Mouse (Mus musculus) G1E (cell line): Measurements from ENCODE around the gene Csnk2a2.
A peak's percentile ranks its signal among the peaks of the same experiment; 100 is the strongest.

Experiments used
- CTCF ChIP-seq: IDR thresholded peaks from 2 replicates; pipeline ENCODE4 v1.5.1; 2012; ENCODE audit warnings: low read depth, low read length, inconsistent platforms, mixed read lengths
- GATA1 ChIP-seq: IDR thresholded peaks from 2 replicates; pipeline ENCODE4 v1.6.1; 2012; ENCODE audit warnings: borderline replicate concordance, low read length, inconsistent platforms, mixed read lengths
- GATA2 ChIP-seq: IDR thresholded peaks from 2 replicates; pipeline ENCODE4 v1.6.1; 2012; ENCODE audit warnings: low read depth, low read length, inconsistent platforms, borderline replicate concordance
- POLR2AphosphoS5 ChIP-seq: IDR thresholded peaks from 2 replicates; pipeline ENCODE4 v1.6.1; 2012; ENCODE audit warnings: low read depth, low read length, inconsistent platforms; ENCODE audit not compliant: insufficient replicate concordance
- TAL1 ChIP-seq: conservative IDR thresholded peaks from 2 replicates; pipeline ENCODE4 v1.6.1; 2012; ENCODE audit warnings: low read depth, low read length, inconsistent platforms, mixed read lengths

DNA sequence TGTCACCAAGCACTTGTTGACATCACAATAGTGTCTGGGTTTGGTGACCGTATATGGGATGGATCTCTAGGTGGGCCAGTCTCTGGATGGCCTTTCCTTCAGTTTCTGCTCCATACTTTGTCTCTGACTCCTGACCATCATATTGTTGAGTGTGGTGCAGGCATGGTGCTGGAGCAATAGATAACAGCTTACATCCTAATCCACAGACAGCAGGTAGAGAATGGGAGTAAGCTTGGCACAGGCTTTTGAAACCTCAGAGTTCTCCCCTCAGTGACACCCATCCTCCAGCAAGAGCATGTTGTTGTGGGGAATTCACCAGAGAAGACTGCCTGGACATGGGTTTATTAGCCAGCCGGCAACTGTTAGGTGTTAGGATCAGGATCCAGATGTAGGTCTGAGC is 50.4 kb downstream of the Csnk2a2 start:
- TF ChIP-seq CTCF (no peak), GATA1 (no peak), POLR2AphosphoS5 (no peak), GATA2 (no peak), TAL1 (peak; percentile 65)
